Mouse (Mus musculus) C2C12 (cell line): ENCODE results near the gene Rgp1.

Experiments
- CEBPB ChIP-seq: IDR thresholded peaks from one replicate; pipeline ENCODE4 v1.6.1; 2011; ENCODE audit warnings: low read depth, mild to moderate bottlenecking, control low read depth, moderate library complexity
- CTCF ChIP-seq: IDR thresholded peaks from one replicate; pipeline ENCODE4 v1.5.1; 2011; ENCODE audit not compliant: control insufficient read depth, insufficient read depth, insufficient read length
- FOSL1 ChIP-seq: IDR thresholded peaks from one replicate; pipeline ENCODE4 v1.8.0; 2011; ENCODE audit warnings: mild to moderate bottlenecking, low read length; ENCODE audit not compliant: poor library complexity, insufficient read depth, severe bottlenecking
- MAX ChIP-seq: IDR thresholded peaks from one replicate; pipeline ENCODE4 v1.6.1; 2011; ENCODE audit warnings: mild to moderate bottlenecking, control low read depth
- MYOD1 ChIP-seq: IDR thresholded peaks from one replicate; pipeline ENCODE4 v1.6.1; 2011; ENCODE audit warnings: low read depth; ENCODE audit not compliant: control insufficient read depth, insufficient read length
- MYOG ChIP-seq: IDR thresholded peaks from one replicate; pipeline ENCODE4 v1.6.1; 2011; ENCODE audit not compliant: control insufficient read depth, insufficient read length; ENCODE audit errors: extremely low read depth
- USF1 ChIP-seq: IDR thresholded peaks from one replicate; pipeline ENCODE4 v1.6.1; 2011; ENCODE audit warnings: low read depth, mild to moderate bottlenecking, control low read depth, moderate library complexity

DNA sequence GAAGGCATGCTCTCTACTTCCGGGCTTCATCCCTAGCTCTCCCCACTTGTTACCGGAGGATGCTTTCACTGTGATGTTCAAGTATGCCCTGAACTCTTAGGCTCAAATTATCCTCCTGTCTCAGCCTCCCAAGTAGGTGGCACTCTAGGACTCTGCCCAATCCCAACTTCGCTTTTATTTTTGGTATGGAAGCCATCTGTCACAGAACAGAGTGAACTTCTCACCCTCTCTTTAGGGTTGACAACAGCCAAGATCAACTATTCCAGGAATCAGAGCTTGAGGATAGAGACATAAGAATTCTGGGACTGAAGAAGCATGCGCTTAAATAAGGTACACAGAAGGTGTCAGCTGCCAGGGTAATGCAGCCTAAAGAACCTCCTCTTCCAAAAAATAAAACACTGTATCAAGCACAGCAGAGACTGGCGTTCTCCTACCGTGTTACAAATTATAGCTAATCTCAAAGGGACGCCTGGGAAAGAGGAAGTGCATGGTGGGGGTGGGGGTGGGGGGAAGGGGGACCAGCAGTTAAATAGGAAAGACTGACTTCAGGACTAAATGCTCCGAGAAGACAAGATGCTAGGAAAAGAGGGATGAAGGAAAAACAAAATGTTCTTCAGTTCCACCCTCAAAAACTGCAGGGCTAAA is 1.2 kb upstream of the Rgp1 start:
- TF ChIP-seq CTCF (no peak), MAX (no peak), USF1 (no peak), MYOG (no peak), MYOD1 (no peak), CEBPB (no peak), FOSL1 (no peak)
